Mouse (Mus musculus) small intestine, adult 2 months (tissue): ENCODE data around the gene Bscl2.
A peak's percentile ranks its signal among the peaks of the same experiment; 100 is the strongest.

Experiments used
- CTCF ChIP-seq: fragments of 200-500 bp; IDR thresholded peaks from 2 replicates; pipeline ENCODE4 v1.5.1; 2012; ENCODE audit warnings: low read depth, mild to moderate bottlenecking, control low read depth, inconsistent platforms, low read length, moderate library complexity, mixed read lengths; ENCODE audit not compliant: insufficient replicate concordance, insufficient read length; ENCODE audit errors: extremely low read depth
- POLR2A ChIP-seq: fragments of 200-500 bp; IDR thresholded peaks from 2 replicates; pipeline ENCODE4 v1.6.1; 2012; ENCODE audit warnings: low read depth, mild to moderate bottlenecking, control low read depth, inconsistent platforms, low read length, moderate library complexity

GRCm38 (mm10) chr19:8844371-8845129 is 7.3 kb downstream of the Bscl2 start:
- TF ChIP-seq POLR2A (no peak), CTCF (0 out of 2 replicates have a peak, but pooled peaks have one; percentile 6)
